Mouse (Mus musculus): ENCODE results near the gene Mbtd1. TPM values are rescaled to one million over a fixed set of nuclear protein-coding genes. Genes with fewer than 3 reads are reported as not detected.

The Mbtd1 gene
- polyA plus RNA-seq, 1 experiment from 2014 or later, result 56.6 TPM

- WGBS, result 70% methylated on average over 1 of the region's 1 CpGs
- Histone ChIP-seq H3K27me3 (no peaks in the 10 kb centered on the region), H3K27ac (no peak overlapping the region), H3K9me3 (no peaks in the 10 kb centered on the region), H3K36me3 (replicated peaks) (peaks cover 14% of the 10 kb centered on the region), H3K9ac (no peak overlapping the region), H3K4me1 (peaks cover 19% of the 10 kb centered on the region), H3K4me3 (replicated peaks) (no peak overlapping the region), H3K4me2 (no peak overlapping the region)
- no peak for ATAC-seq (ENCODE audit: low FRiP score)
These were observed 84.1 kb downstream of the Mbtd1 start for GRCm38 (mm10) chr11:93969799-93970198.

GRCm38 (mm10) chr11:93972951-93973350, 87.3 kb downstream of the Mbtd1 start:
- 90% methylated on average over 5 of the region's 5 CpGs for WGBS
- H3K4me2 ChIP-seq, result no peak overlapping the region

GRCm38 (mm10) chr11:93979502-93980049, 93.9 kb downstream of the Mbtd1 start:
- no peak overlapping the region for H3K27ac ChIP-seq
- no peak overlapping the region for H3K9ac ChIP-seq
- no peak overlapping the region for H3K4me2 ChIP-seq
- no peaks in the 10 kb centered on the region for H3K36me3 ChIP-seq (replicated peaks)
- 62% methylated on average over 6 of the region's 6 CpGs for WGBS
- ATAC-seq (ENCODE audit: low FRiP score), result no peak
- no peaks in the 10 kb centered on the region for H3K9me3 ChIP-seq
- H3K27me3 ChIP-seq, result no peaks in the 10 kb centered on the region
- H3K4me1 ChIP-seq, result no peaks in the 10 kb centered on the region
- H3K4me3 ChIP-seq (replicated peaks), result no peak overlapping the region

More at GRCm38 (mm10) chr11:93972951-93973350, 87.3 kb downstream of the Mbtd1 start:
- Histone ChIP-seq H3K9me3 (no peaks in the 10 kb centered on the region), H3K36me3 (replicated peaks) (no peaks in the 10 kb centered on the region), H3K4me3 (replicated peaks) (no peak overlapping the region), H3K4me1 (peaks cover 10% of the 10 kb centered on the region; the same call in 1 of the 2 replicates), H3K9ac (no peak overlapping the region), H3K27ac (no peak overlapping the region), H3K27me3 (no peaks in the 10 kb centered on the region)
- ATAC-seq (ENCODE audit: low FRiP score), result no peak

GRCm38 (mm10) chr11:93984619-93985018, 99.0 kb downstream of the Mbtd1 start:
- no peaks in the 10 kb centered on the region for H3K9me3 ChIP-seq
- ATAC-seq (ENCODE audit: low FRiP score), result no peak
- H3K4me2 ChIP-seq, result no peak overlapping the region
- H3K27me3 ChIP-seq, result no peaks in the 10 kb centered on the region
- H3K27ac ChIP-seq, result no peak overlapping the region
- WGBS, result 93% methylated on average over 3 of the region's 3 CpGs
- no peaks in the 10 kb centered on the region for H3K36me3 ChIP-seq (replicated peaks)
- H3K4me1 ChIP-seq, result no peaks in the 10 kb centered on the region
- H3K9ac ChIP-seq, result no peak overlapping the region
- H3K4me3 ChIP-seq (replicated peaks), result no peak overlapping the region

- Histone ChIP-seq H3K4me3 (replicated peaks) (no peak overlapping the region), H3K36me3 (replicated peaks) (no peaks in the 10 kb centered on the region), H3K9ac (no peak overlapping the region), H3K27me3 (no peaks in the 10 kb centered on the region), H3K4me2 (no peak overlapping the region), H3K9me3 (no peaks in the 10 kb centered on the region), H3K27ac (no peak overlapping the region), H3K4me1 (no peaks in the 10 kb centered on the region)
- no peak for ATAC-seq (ENCODE audit: low FRiP score)
- WGBS, result 89% methylated on average over 5 of the region's 5 CpGs
These were observed 99.6 kb downstream of the Mbtd1 start for GRCm38 (mm10) chr11:93985265-93985664.

- no peak for ATAC-seq (ENCODE audit: low FRiP score)
- H3K27ac ChIP-seq, result no peak overlapping the region
- H3K27me3 ChIP-seq, result no peaks in the 10 kb centered on the region
- no peak overlapping the region for H3K4me2 ChIP-seq
- no peak overlapping the region for H3K9ac ChIP-seq
- no peaks in the 10 kb centered on the region for H3K36me3 ChIP-seq (replicated peaks)
- H3K9me3 ChIP-seq, result no peaks in the 10 kb centered on the region
- no peak overlapping the region for H3K4me3 ChIP-seq (replicated peaks)
- H3K4me1 ChIP-seq, result no peaks in the 10 kb centered on the region
These were observed 100.6 kb downstream of the Mbtd1 start for GRCm38 (mm10) chr11:93986298-93986697.

- no peak overlapping the region for H3K4me2 ChIP-seq
- no peaks in the 10 kb centered on the region for H3K27me3 ChIP-seq
- 88% methylated on average over 4 of the region's 4 CpGs for WGBS
- no peak overlapping the region for H3K9ac ChIP-seq
- no peaks in the 10 kb centered on the region for H3K9me3 ChIP-seq
- no peak overlapping the region for H3K27ac ChIP-seq
- ATAC-seq (ENCODE audit: low FRiP score), result no peak
- H3K4me1 ChIP-seq, result no peaks in the 10 kb centered on the region
- no peak overlapping the region for H3K4me3 ChIP-seq (replicated peaks)
- no peaks in the 10 kb centered on the region for H3K36me3 ChIP-seq (replicated peaks)
These were observed 101.4 kb downstream of the Mbtd1 start for GRCm38 (mm10) chr11:93987026-93987425.

- no peaks in the 10 kb centered on the region for H3K36me3 ChIP-seq (replicated peaks)
- no peak overlapping the region for H3K4me3 ChIP-seq (replicated peaks)
- no peak for ATAC-seq (ENCODE audit: low FRiP score)
- no peak overlapping the region for H3K9ac ChIP-seq
- no peak overlapping the region for H3K27ac ChIP-seq
- peaks cover 2% of the 10 kb centered on the region for H3K27me3 ChIP-seq
- no peak overlapping the region for H3K4me2 ChIP-seq
- H3K4me1 ChIP-seq, result no peaks in the 10 kb centered on the region
- H3K9me3 ChIP-seq, result no peaks in the 10 kb centered on the region
- WGBS, result 71% methylated on average over 8 of the region's 8 CpGs
These were observed 102.1 kb downstream of the Mbtd1 start for GRCm38 (mm10) chr11:93987625-93988327.

GRCm38 (mm10) chr11:93988328-93989062, 102.8 kb downstream of the Mbtd1 start:
- no peak overlapping the region for H3K4me3 ChIP-seq (replicated peaks)
- no peaks in the 10 kb centered on the region for H3K36me3 ChIP-seq (replicated peaks)
- H3K27ac ChIP-seq, result no peak overlapping the region
- no peaks in the 10 kb centered on the region for H3K9me3 ChIP-seq
- no peak for ATAC-seq (ENCODE audit: low FRiP score)
- no peak overlapping the region for H3K4me2 ChIP-seq
- H3K9ac ChIP-seq, result no peak overlapping the region
- peaks cover 4% of the 10 kb centered on the region for H3K27me3 ChIP-seq
- H3K4me1 ChIP-seq, result no peaks in the 10 kb centered on the region
- WGBS, result 70% methylated on average over 12 of the region's 12 CpGs

GRCm38 (mm10) chr11:93994531-93994930, 108.9 kb downstream of the Mbtd1 start:
- Histone ChIP-seq H3K9ac (no peak overlapping the region), H3K4me2 (peak overlapping the region; percentile 87; the same call in 1 of the 2 replicates), H3K36me3 (replicated peaks) (no peaks in the 10 kb centered on the region), H3K27ac (no peak overlapping the region), H3K27me3 (peaks cover 4% of the 10 kb centered on the region), H3K4me1 (peaks cover 35% of the 10 kb centered on the region), H3K4me3 (replicated peaks) (peak overlapping the region; percentile 69; the same call in 1 of the 2 replicates), H3K9me3 (no peaks in the 10 kb centered on the region)
- no peak for ATAC-seq (ENCODE audit: low FRiP score)
- 63% methylated on average over 5 of the region's 5 CpGs for WGBS

- peak overlapping the region; percentile 68 for H3K9ac ChIP-seq
- H3K4me2 ChIP-seq, result peak overlapping the region; percentile 87
- H3K4me1 ChIP-seq, result peaks cover 35% of the 10 kb centered on the region
- H3K9me3 ChIP-seq, result no peaks in the 10 kb centered on the region
- H3K4me3 ChIP-seq (replicated peaks), result peak overlapping the region; percentile 69
- H3K27ac ChIP-seq, result peak overlapping the region; percentile 88
- H3K36me3 ChIP-seq (replicated peaks), result no peaks in the 10 kb centered on the region
- peaks cover 4% of the 10 kb centered on the region for H3K27me3 ChIP-seq
- peak; percentile 30; the same call in 1 of the 2 replicates for ATAC-seq (ENCODE audit: low FRiP score)
- 10% methylated on average over 15 of the region's 15 CpGs for WGBS
These were observed 109.6 kb downstream of the Mbtd1 start for GRCm38 (mm10) chr11:93995111-93995719.

- Histone ChIP-seq H3K27me3 (peaks cover 4% of the 10 kb centered on the region), H3K4me2 (peak within 1 kb of the TSS; percentile 87), H3K9me3 (no peaks in the 10 kb centered on the region), H3K4me3 (replicated peaks) (peak within 1 kb of the TSS; percentile 69), H3K9ac (peak within 1 kb of the TSS; percentile 89), H3K36me3 (replicated peaks) (no peaks in the 10 kb centered on the region), H3K4me1 (peaks cover 35% of the 10 kb centered on the region), H3K27ac (peak within 1 kb of the TSS; percentile 88)
- peak; percentile 91 for ATAC-seq (ENCODE audit: low FRiP score)
- WGBS, result under 1% methylated on average over 52 of the region's 70 CpGs
These were observed 110.2 kb downstream of the Mbtd1 start, which contains the start of gene Spag9 for GRCm38 (mm10) chr11:93995720-93996305. Gene Spag9 (plus strand): TSS chr11:93996091.

All from forebrain, embryonic 12.5 days (tissue).